Mouse (Mus musculus): Measurements from ENCODE around the gene Hsp90ab1. TPM values are rescaled to one million over a fixed set of nuclear protein-coding genes. Genes with fewer than 3 reads are reported as not detected.

Hsp90ab1 gene
- 3,146 TPM for polyA plus RNA-seq (2014; fragmentation: Illumina TruSeq; extraction: RNeasy Lipid Tissue Mini Kit (QIAGEN cat#74804))

GRCm38 (mm10) chr17:45573087-45573779 is at the start of gene Hsp90ab1:
Hsp90ab1 (minus strand) TSS chr17:45573271.

GRCm38 (mm10) chr17:45601877-45602304 is 28.8 kb upstream of the Hsp90ab1 start, which contains the start of gene Mymx:
Mymx (minus strand) TSS chr17:45602102.

GRCm38 (mm10) chr17:45599446-45600242 is 26.6 kb upstream of the Hsp90ab1 start, which contains the start of gene Slc29a1:
Slc29a1 (minus strand) TSS chr17:45599606.

GRCm38 (mm10) chr17:45563655-45564530 is 9.2 kb downstream of the Hsp90ab1 start, which contains the start of gene Slc35b2:
Slc35b2 (plus strand) TSS chr17:45563874.

DNA sequence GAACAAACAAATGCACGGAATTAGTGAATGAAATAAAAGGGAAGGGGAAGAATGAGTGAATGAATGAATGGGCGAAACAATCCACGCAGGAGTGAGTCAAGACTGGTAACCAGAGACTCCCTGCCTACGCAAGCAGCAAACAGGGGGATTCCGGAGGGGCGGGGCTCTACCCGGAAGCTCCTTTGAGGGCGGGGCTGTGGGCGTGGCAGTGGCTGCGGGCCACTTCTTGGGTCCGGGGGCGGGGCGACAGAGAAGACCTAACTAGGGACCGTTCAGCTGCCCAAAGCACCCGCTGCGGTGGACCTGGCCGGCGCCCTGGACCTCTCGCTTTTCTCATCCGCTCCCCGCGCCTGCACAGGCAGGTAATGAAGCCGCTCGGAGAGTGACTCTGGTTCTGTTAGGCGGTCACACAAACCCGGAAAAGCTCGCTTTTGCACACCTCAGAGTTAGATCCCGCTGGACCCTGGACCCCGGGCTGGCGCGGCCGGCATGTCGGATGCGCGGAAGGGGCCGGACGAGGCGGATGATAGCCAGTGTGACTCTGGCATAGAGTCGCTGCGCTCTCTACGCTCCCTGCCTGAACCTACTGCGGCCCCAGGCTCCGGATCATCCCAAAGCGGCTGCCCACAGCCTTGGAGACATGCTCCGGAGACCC is 17.5 kb downstream of the Hsp90ab1 start, which contains the start of gene Nfkbie:
TSS of gene Nfkbie (plus strand) at position 252 of the 655 bp plus-strand sequence.

DNA sequence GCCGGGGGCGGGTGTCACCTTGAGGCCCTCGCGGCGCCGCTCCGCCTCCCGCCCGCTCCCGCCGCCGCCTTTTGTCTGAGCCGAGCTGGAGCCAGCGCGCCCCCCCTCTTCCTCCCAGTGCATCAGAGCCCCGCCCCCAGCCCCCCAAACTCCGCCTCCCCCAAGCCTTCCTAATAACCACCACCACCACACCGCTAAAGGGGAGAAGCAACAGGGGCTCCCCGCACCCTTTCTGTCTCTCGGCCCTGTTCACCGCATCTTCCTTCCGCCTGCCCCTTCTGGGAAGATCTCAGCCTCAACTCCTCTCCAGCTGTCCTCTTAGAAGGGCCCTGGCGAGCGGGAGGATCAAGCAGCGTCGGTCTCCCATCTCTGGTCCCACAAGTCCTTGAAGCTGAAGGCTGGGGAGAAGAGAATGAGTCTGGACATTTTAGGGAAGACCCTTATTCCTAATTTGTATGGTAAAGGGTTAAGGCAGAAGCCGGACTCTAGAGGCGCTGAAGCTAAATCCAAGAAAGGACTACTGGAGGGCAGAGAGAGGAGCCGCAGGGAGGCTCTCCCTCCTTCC is 23.4 kb downstream of the Hsp90ab1 start, which contains the start of gene Tmem151b:
TSS of gene Tmem151b (minus strand) at position 61 of the 565 bp plus-strand sequence.

GRCm38 (mm10) chr17:45523263-45523662 is 49.8 kb downstream of the Hsp90ab1 start, which contains the start of gene Tcte1:
Tcte1 (plus strand) TSS chr17:45523434.

Other genes with a start within 250 kb of the Hsp90ab1 start
- gene Cdc5l, start 139.5 kb downstream of the Hsp90ab1 start, polyA plus RNA-seq (2014; fragmentation: Illumina TruSeq; extraction: RNeasy Lipid Tissue Mini Kit (QIAGEN cat#74804)), result 85.7 TPM
- gene Spats1, start 97.9 kb downstream of the Hsp90ab1 start, polyA plus RNA-seq (2014; fragmentation: Illumina TruSeq; extraction: RNeasy Lipid Tissue Mini Kit (QIAGEN cat#74804)), result 0.51 TPM
- not detected for gene Aars2, start 66.4 kb downstream of the Hsp90ab1 start, polyA plus RNA-seq (2014; fragmentation: Illumina TruSeq; extraction: RNeasy Lipid Tissue Mini Kit (QIAGEN cat#74804))
- gene Tcte1, start 49.8 kb downstream of the Hsp90ab1 start, polyA plus RNA-seq (2014; fragmentation: Illumina TruSeq; extraction: RNeasy Lipid Tissue Mini Kit (QIAGEN cat#74804)), result 1.5 TPM
- 0.46 TPM for gene Tmem151b, start 23.6 kb downstream of the Hsp90ab1 start, polyA plus RNA-seq (2014; fragmentation: Illumina TruSeq; extraction: RNeasy Lipid Tissue Mini Kit (QIAGEN cat#74804))
- 1.00 TPM for gene Nfkbie, start 17.6 kb downstream of the Hsp90ab1 start, polyA plus RNA-seq (2014; fragmentation: Illumina TruSeq; extraction: RNeasy Lipid Tissue Mini Kit (QIAGEN cat#74804))
- gene Slc35b2, start 9.4 kb downstream of the Hsp90ab1 start, polyA plus RNA-seq (2014; fragmentation: Illumina TruSeq; extraction: RNeasy Lipid Tissue Mini Kit (QIAGEN cat#74804)), result 3.2 TPM
- gene Slc29a1, start 26.3 kb upstream of the Hsp90ab1 start, polyA plus RNA-seq (2014; fragmentation: Illumina TruSeq; extraction: RNeasy Lipid Tissue Mini Kit (QIAGEN cat#74804)), result 9.0 TPM
- gene Mymx, start 28.8 kb upstream of the Hsp90ab1 start, polyA plus RNA-seq (2014; fragmentation: Illumina TruSeq; extraction: RNeasy Lipid Tissue Mini Kit (QIAGEN cat#74804)), result not detected
- 0.29 TPM for gene Capn11, start 86.1 kb upstream of the Hsp90ab1 start, polyA plus RNA-seq (2014; fragmentation: Illumina TruSeq; extraction: RNeasy Lipid Tissue Mini Kit (QIAGEN cat#74804))
- 1.3 TPM for gene Mrpl14, start 113.1 kb upstream of the Hsp90ab1 start, polyA plus RNA-seq (2014; fragmentation: Illumina TruSeq; extraction: RNeasy Lipid Tissue Mini Kit (QIAGEN cat#74804))
- 4.7 TPM for gene Tmem63b, start 113.6 kb upstream of the Hsp90ab1 start, polyA plus RNA-seq (2014; fragmentation: Illumina TruSeq; extraction: RNeasy Lipid Tissue Mini Kit (QIAGEN cat#74804))
- gene 1600014C23Rik, start 160.6 kb upstream of the Hsp90ab1 start, polyA plus RNA-seq (2014; fragmentation: Illumina TruSeq; extraction: RNeasy Lipid Tissue Mini Kit (QIAGEN cat#74804)), result not detected

Data from ovary, adult 10 weeks (tissue).